Mouse (Mus musculus) heart, adult 18-20 months (tissue): Measurements from ENCODE around the gene Utp4. TPM values are rescaled to one million over a fixed set of nuclear protein-coding genes. Genes with fewer than 3 reads are reported as not detected.
A peak's percentile ranks its signal among the peaks of the same experiment; 100 is the strongest.
"Not testable (repeated sequence)": the region's sequence is repeated elsewhere in the genome, so short reads cannot be mapped to it uniquely, and the experiment has no call there.

Experiments
- DNase-seq, 2 experiments: peaks; one replicate each; pipeline ENCODE4 v3.0.0; 2021 to 2022; ENCODE audit warnings: mixed read lengths in 1 of 2
- long read RNA-seq, 2 experiments: library from polyadenylated mRNA; stranded (forward); transcript quantifications; one replicate each; pipeline ENCODE4 v2.0.0; 2021
- total RNA-seq, 2 experiments: library from RNA; stranded (reverse); gene quantifications; 2 replicates each; pipeline ENCODE4 v1.2.3; 2021

Utp4 gene
- 10 to 100 TPM; 21.4 to 22.7 TPM for total RNA-seq
- long read RNA-seq, experiment 1, transcript Utp4-201 (17 exons, 2,232 nt), result major isoform, 14 of 19 reads
- long read RNA-seq, experiment 1, partial matches to known transcripts, result 3 of 19 reads
- long read RNA-seq, experiment 1, other reads (novel, unspliced or antisense), result 2 of 19 reads
- long read RNA-seq, experiment 2, transcript Utp4-201 (17 exons, 2,232 nt), result major isoform, 5 of 8 reads
- long read RNA-seq, experiment 2, partial matches to known transcripts, result 2 of 8 reads
- long read RNA-seq, experiment 2, other reads (novel, unspliced or antisense), result 1 of 8 reads

DNA sequence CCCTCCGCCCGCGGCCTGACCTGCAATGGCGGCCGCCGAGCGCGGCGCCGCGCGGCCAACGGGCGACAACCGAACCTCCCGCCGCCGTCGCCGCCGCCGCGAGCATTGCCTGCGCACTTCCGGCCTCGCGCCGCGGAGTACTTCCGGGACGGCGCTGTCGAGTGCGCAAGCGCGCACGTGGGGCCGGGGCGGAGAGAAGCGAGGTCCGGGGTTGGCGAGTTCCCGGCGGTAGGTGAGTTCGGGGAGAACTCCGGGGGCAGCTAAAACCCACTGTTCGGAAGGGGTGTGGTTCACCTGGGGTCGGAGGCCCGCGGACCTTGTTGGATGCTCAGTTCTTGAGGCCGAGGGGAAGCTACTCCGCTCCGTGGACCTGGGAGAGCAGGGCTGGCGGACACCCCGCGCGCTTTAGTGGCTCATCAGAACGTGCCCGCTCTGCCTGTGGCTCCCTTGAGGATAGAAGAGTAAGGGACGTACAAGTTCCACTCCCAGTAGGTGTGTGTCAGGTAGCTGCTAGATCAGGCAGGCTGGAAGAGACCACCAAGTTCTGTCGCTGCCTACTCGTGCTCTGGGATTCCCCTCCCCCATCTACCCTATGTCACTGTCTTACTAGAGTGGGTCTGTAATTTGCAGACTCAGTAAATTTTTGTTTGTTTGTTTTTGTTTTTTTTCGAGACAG is at the start of gene Utp4:
Utp4 (plus strand) TSS at position 156 of the 676 bp plus-strand sequence.
- DNase-seq, result peak; percentile 89 to 91

DNA sequence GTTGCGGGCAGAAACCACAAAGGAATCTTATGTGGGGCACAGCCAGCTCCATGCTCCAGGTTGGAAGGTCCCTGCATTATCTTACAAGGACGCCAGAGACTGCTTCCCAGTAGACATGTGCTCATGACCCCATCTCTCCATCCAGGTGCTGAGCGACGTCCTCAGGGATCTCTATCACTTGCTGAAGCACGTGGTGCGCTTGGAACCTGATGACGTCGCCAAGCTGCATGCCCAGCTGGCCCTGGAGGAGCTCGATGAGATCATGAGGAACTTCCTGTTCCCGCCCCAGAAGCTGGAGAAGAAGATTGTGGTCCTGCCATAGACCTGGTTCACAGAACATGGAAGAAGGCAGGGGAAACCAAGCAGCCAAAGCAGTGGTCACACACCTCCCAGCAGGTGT is 43.4 kb upstream of the Utp4 start:
- DNase-seq, result no peak

DNA sequence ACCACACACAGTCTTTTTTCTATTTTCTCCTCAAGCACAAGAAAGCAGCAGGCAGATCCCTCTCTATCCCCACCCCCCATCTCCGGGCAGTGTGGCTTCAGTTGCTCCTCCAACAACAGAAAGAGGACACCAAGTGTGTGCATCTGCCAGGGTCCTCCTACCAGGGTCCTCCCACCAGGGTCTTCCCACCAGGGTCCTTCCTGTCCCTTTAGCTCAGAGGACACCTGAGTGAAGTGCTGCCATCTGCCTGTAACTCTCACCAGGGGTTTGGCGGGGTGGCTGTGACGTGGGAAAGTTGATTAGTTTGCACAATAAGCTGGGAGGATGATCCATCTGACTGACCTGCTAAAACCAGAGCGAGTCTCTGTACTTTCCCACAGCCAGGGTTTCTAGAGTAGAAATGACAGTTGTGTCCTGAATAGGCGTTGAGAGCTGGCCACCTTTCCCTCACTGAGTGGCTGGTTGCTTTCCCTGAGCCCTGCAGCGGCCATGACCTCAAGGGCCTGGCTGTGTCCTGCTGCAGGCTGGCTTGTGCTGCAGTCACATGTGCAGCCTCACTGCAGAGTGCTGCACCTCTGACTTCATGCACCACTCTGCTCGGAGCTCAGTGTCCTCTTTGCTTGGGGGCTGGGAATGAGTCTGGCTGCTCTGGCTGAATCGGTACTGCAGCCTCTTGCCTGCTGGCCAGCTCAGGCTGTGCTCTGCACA is 38.7 kb upstream of the Utp4 start:
- DNase-seq, result peak in 1 of 2 experiments; percentile 22

DNA sequence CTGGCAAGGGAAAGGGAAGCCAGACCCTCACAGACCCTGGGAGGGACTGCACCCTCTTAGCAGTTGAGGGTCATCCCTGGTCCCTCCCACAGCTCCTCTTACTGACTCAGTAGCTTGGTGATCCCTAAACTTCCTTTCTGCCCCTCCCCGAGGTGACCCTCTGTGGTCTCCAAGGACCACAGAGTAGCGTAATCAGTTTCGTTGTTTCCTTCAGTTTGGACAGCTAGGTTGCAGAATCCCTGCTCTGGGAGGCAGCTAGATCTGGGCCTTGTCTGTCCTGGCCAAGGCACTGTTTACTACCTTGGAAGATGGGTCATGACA is 38.2 kb upstream of the Utp4 start:
- DNase-seq, result peak in 1 of 2 experiments; percentile 6

DNA sequence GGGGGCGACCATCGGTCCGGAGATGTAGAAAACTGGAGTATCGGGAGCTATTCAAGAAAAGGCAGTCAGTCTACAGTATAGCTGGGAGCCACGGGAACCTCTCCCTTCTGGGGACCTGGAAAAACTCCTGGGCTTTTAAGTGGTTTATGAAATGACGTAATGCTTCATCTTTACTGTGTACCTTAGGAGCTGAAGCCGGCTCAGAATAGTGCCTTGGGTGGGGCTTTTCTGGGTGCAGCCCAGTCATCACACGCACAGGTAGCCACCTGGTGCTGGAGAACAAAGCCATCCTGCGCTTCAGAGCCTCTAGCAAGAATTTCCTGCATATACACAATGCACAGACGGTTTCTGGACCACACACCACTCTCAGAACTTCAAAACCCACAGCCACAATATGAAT is 30.6 kb upstream of the Utp4 start:
- DNase-seq, result no peak

DNA sequence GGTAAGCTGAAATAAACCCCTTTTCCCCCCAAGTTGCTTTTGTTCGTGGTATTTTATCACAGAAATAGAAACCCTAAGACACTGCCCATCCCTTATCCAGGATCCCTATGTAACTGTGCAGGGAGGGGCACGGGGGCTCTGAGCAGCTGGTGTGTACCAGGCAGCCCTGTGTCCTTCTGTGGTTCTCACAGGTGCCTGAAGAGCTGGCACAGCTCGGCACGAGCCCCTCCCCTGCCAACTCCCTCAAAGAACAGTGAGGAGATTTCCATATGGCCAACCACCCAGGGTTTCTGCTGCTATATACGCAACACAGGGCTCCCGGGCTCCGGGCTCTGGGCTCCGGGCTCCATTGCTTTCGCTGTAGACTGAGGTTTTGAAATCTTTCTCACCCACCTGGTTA is 28.1 kb upstream of the Utp4 start:
- DNase-seq, result no peak

DNA sequence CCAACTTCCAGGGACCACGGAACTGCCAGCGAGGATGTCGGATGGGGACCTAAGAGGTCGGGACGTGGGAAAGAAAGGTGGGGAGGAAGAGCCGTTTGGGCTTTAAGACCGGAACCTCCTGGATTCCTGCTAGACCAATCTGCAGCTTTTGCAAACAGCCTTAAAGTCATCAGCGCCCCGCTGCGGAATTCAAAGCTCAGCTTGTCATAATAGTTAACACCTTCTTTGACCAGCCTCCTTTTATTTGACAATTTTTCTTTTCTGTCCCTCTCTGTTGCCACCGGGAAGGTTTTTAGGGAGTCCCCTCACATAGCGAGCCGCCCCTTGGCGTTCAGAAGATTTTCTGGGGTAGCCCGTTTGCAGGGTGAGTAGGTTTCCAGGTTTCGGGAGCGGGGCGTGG is 23.4 kb upstream of the Utp4 start, which contains the start of gene Has3:
Has3 (plus strand) TSS at position 192 of the 400 bp plus-strand sequence.
- peak; percentile 23 to 38 for DNase-seq

DNA sequence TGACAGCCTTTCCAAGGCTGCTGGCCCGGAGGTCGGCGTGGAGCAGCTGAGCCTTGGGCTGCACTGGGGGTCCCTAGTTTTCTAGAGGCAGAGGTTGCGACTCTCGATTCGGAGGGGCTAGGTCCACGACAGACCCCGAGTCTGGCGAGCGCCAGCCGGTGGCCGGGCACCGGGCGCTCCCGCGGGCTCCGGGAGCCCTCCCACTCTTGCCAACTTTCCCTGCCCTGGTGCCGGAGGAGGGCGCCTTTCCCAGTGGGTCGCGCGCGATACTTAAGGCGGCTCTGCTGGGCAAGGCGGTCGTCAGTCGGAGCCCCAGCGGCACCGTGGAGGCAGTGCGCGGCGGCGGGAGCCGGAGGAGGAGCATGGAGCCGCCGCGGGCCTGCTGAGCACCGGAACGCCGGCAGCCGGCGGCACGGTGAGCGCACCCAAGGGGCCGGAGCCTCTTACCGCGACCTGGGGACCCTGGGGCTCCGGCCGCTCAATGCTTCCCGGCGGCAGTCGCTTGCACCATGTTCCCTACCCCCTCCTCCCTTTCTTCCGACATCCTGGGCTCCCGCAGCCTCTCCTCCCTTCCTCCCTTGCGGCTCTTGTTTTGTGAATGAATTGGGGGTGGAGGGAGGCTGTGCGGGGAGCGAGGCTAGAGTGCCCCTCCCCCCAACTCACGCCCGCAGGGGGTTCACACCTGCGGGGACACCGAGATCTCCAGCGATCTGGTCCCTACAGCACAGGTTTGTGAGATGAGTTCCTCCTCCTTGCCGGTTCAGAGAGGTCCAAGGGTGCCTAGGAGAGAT is 22.7 kb upstream of the Utp4 start:
- peak; percentile 65 to 72 for DNase-seq

DNA sequence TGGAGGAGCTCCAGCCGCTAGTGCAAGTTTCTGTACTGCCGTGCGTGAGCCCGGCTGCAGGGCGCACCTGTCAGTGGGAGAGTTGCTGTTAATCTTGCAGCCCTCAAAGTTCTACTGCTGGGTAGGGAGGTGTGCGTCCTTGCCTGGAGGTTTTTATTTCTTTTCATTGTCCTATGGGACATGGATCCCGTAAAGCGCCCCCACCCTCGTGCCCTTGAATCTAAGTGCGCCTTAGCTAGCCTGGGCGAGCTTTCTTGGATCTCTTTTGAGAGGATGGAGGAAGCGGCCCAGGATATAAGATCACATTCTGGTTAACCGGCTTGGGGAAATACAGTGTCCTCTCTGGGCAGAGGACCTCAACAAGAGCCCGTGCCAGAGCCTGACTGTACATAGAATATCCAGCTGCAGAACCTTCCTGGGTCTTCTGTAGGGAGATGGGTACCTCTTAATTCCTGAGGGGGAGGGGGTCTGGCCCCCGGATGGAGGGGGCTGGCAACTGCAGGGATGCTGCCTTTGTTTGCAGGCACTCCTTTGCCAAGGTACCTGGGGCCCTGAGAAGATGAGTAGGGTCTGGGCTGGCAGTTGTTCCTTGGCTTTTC is 22.0 kb upstream of the Utp4 start:
- DNase-seq, result peak in 1 of 2 experiments; percentile 41

DNA sequence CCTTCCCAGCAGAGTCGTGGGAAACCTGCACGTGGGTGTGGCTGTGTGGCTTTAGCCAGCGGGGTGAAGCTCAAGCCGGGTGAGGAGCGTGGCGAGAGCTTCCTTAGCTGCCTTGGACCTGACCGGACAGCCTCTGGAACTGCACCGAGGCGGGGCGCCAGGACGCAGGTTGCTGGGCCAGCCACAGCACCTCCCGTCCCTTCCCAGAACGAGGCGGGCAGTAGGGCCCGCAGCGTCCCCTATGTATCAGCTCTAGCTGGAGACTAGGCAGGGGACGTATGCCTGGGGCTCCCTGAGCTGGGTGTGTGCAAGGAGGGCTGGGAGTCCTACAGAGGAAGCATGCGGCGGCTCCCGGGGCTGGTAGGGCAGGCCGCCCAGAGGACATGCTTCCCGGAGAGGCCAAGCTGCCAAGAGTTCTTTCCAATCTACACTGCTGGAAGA is 21.5 kb upstream of the Utp4 start:
- peak; percentile 77 to 80 for DNase-seq

DNA sequence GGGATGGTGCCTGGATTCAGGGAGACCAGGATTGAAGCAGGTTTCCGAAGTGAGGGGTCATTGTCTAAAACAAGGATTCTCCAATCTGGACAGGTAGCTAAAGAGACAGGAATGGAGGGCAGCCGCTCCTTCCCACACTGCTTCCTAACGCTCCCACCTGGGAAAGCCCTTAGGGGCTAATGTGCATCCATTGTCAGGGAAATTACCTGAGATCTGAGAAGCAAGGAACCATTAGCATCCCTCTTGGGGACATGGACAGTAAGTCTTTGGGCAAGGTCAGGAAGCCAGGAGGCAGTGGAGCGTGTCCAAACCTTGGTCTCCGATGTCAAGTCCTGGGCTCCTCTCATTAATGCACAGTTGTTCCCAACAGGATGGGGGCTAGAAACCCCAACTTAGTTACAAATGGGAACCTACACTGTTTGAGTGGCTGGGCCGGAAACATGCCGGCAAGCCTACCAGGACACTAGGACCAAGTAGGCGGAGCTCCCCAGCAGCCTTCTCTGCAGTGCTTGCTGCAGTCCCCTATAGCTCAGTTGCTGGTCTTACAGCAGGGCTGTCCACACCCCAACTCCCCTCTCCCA is 20.9 kb upstream of the Utp4 start:
- no peak for DNase-seq

DNA sequence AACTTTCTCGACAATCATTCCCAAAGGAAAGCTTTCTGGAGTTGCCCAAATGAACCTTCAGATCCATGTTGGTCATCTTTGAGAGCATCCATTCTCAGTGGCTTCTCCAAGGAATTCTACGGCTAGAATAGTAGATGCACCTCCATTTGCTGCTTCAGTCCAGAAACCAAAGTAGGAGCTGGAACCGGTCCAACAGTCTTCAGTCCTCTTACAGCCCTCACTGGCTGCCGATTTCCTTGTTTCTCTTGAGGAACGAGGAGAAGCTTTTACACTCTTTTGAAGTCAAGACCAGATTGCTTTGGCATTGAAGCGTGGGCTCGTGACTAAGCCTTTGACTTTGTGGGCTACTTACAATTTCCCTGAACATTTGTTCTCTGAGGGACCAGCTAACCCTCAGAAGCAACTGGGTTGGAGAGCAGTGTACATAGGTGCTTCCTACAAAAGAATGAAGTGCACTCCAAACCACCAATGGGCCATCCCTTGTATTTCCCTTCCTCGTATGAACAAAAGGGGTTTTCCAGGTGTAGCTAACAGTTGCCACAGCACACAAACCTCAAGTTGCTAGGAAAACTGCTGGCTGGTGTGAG is 13.2 kb upstream of the Utp4 start:
- no peak for DNase-seq

DNA sequence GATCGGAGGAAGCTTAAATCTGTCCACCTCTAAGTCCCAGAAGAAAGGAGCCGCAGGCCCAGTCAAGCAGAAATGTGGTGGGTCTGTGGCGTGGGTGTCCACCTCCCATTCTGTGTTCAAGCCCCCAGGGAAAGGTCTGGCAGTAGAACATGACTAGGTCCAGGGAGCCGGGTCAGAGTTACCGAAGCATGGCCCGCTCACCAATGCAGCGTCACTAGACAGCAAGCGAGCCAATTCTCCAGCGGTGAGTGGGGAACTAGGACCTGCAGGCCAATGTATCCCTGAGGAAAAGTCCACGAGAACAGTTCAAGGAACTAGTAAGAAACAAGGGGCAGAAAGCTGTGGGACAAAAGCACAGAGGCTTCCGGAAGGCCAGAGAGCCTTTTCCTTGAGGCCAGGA is 9.3 kb upstream of the Utp4 start:
- not testable (repeated sequence) for DNase-seq

DNA sequence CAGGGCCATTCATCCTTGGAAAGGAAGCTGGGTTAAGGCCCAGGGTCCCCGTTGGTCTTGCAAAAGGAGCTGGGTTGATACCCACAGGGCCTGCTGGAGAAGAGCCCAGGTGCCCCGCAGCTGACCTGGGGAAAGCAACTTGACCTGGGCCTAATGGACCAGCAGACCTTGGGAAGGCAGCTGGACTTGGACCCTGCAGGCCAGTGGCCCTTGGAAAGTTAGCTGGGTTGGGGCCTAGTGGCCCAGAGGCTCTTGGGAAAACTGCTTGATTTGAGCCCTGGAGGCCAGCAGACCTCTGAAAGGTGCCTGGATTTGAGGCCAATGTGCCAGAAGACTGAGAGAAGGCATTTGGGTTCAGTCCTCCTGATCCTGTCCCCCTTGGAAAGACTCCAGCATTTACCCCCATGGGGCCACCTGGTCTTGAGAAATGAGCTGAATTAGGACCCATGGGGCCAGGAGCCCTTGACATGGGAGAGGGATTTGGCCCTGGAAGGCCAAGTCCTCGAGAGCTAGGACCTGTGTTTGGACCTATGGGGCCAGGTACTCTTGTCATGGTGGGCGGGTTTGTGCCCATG is 8.5 kb upstream of the Utp4 start:
- DNase-seq, result not testable (repeated sequence)

DNA sequence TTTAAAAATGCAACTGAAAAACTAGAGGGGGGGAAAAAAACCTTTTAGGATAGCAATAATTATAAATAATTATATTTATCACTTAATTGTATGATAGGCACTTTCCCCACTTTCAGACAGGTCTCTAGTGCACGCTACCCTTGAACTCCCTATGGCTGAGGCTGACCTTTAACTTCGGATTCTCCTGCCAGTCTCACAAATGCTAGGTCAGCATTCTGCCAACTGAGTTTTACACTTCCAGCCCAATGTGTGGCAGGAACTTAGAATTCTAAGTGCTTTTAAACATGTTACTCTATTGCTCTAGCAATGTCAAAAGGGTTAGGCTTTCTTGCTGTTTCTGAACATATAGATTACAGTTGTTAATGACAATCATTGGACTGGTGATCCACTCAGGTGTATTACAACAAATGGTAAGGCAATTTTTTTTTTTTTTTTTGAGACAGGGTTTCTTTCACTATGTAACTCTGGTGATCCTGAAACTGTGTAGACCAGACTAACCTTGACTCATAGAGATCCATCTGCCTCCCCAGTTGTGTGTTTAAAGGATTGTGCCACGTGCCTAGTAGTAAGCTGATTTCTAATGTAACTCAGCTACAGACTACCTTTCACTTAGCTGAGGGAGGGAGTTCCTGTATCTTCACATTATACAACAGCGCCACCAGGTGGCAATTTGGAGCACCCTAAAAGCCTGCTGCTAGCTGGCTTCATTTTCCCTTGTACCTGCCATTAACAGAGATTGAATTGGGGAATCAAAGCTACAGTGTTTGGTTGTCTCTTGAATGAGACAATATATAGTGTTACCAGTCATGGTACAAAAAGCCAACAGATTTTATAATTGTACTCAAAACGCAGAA is 5.9 kb upstream of the Utp4 start:
- peak; percentile 76 to 86 for DNase-seq

DNA sequence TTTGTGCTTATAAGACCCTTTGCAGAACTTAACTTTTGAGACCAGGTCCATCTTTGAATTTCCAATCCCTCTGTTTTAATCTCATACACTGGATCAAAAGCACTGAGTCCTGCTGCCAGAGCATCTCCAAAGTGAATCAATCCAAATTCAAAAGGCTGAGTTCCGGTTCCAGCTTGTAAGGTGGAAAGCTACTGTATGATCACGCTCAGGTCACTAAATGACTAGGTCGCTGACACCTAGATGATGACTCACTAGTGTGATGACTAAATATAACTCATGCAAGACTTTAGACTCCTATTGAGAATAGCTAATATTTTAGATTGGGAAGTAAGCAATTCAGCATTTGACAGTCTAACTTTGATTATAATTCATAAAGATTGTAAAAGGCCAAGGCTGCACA is 4.6 kb upstream of the Utp4 start:
- DNase-seq, result no peak

DNA sequence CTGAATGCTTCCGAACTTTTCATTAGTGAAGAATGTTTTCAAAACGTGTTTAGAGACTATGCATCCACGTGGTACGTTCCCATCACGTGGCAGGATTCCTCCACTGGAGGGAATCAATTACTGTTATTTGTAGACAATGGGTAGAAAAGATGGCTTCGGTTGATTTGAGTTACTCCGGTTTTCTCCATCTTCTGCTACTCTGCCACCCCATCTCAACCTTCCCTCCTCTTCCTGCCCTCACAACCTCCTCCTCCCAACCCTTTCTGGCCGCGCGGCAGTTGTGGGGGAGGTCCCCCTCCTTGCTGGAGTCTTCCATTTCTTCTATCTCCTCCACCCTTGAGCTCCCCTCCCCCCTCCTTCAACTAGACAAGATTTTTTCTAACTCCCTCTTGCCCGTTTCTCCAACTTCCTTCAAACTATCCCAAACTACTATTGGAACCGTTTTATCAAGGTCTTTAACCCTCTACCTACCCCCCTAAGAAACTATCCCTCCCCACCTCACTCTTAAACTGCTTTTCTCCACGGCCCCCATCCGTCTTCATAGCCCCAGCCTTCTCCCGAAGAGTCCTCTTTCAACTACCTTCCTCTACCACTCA is 1.1 kb upstream of the Utp4 start:
- DNase-seq, result peak; percentile 36 to 39

DNA sequence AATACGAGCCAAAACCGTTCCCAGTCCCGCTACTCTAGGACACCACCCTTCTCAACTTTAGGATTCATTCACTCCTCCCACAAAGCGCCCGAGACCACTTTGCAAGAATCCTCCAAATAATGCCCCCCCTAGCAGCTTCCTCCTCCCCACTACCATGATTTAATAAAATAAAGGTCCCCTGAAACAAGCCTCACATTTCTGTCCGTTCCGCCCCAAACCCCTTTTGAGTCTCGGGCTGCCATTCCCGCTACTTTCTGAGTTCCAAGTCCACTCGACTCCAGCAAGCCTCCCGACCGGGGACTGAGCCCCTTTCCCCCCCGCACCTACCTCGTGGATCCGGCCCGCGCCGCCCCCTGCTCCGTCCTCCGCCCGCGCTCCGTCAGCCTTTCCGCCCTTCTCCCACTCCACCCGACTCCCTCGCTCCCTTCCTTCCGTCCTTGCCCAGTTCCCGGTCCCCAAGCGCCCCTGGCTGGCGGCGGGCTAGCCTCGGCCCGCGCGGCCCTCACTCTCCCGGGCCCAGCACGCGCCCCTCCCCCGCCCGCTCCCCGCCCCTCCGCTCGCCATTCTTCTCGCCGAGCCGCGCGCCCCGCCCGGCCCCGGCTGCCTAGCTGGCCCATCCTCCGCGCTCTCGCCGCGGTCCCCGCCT is 507 bp upstream of the Utp4 start:
- no peak for DNase-seq

DNA sequence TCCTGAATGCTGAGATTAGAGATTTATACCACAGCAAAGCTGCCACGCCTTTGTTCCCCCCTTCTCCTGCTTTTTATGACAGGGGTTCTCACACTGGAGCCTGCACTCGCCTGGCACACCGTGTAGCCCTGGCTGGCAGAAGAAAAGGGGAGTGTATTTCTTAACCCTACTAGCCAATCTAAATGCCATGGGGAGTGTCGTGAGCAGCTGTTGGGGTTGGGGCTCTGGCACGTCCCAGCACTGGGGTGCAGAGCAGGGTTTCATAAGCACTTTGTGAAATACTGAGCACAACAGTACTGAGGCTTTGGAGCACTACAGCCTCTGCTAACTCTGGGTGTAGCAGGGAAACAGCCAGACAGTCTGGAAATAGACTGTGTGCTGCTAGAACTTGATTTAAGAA is 6.0 kb downstream of the Utp4 start:
- no peak for DNase-seq
